Comparison of ENCODE assay signal across 12 mouse cellular contexts in the genomic region with DNA sequence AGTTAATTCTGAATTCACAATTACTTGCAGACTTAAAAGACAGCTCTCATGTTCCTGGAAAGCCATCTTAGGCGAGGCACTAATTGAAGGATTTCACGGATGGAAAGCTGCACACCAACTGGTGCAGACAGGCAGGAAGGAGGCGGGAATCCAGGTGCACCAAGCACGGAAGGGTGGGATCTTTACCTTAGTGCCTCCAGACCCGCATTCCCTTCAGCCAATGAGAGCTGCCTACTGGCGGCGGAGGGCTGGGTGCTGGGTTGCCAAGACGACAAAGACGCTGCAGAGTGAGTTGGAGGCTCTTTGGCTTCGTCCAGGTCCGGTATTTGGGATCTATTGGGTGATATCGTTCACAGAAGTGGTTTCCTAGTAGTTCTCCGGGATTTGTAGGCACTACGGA. TPM values are rescaled to one million over a fixed set of nuclear protein-coding genes. Genes with fewer than 3 reads are reported as not detected.
A peak's percentile ranks its signal among the peaks of the same experiment; 100 is the strongest.
DNase-seq lines count a peak whose midpoint lies in the region; ATAC-seq lines count a peak whose summit lies in the region.
"Had no signal": no experiment of that assay in that cellular context is flagged by ENCODE, and none has a peak within 500 bp of the region (broad histone marks: within the 10 kb centered on the region; RNA-seq: fewer than 3 reads in every experiment).

A gene (plus strand): TSS at position 315 of the 400 bp plus-strand sequence.

- H3K4me3 ChIP-seq in limb, embryonic 12.5 days (replicated peaks): no peak within 1 kb of the TSS
- no peak within 1 kb of the TSS for H3K4me3 ChIP-seq in stomach, embryonic 16.5 days (replicated peaks; ENCODE audit: low read length)

- no peak within 1 kb of the TSS for H3K27ac ChIP-seq in limb, embryonic 12.5 days
- no peak within 1 kb of the TSS for H3K27ac ChIP-seq in stomach, embryonic 16.5 days (ENCODE audit: low read length)

- peaks cover 18% of the 10 kb centered on the region for H3K27me3 ChIP-seq in limb, embryonic 12.5 days
- no peaks in the 10 kb centered on the region; the same call in 1 of the 2 replicates for H3K27me3 ChIP-seq in stomach, embryonic 16.5 days (ENCODE audit: control insufficient read depth, insufficient read depth, low read length)

- peak within 1 kb of the TSS; percentile 42 for H3K4me2 ChIP-seq in limb, embryonic 12.5 days
- H3K4me2 ChIP-seq in stomach, embryonic 16.5 days (ENCODE audit: low read depth, low read length): peak within 1 kb of the TSS; percentile 28

- H3K9ac ChIP-seq in limb, embryonic 12.5 days (replicated peaks): no peak within 1 kb of the TSS
- peak within 1 kb of the TSS; percentile 4; the same call in 1 of the 2 replicates for H3K9ac ChIP-seq in stomach, embryonic 16.5 days (ENCODE audit: low read length)

- peak; percentile 37 for DNase-seq in embryo, embryonic 10 days (ENCODE audit: low spot score)
- no peak for DNase-seq in embryo, embryonic 9.5 days (ENCODE audit: extremely low spot score)
- DNase-seq in right cerebral cortex, postnatal 14 days: peak; percentile 34
- DNase-seq in right cerebral cortex, postnatal 10 days (ENCODE audit: low spot score in 2 of 2): no peak
- DNase-seq in layer of hippocampus, postnatal 10 days (ENCODE audit: low spot score in 2 of 2): no peak
- DNase-seq in gastrocnemius, postnatal 4 days (ENCODE audit: low spot score in 2 of 2): no peak
- DNase-seq: cerebellum, adult 9-11 months; right cerebral cortex, postnatal 4 days had no signal

- peaks cover 6% of the 10 kb centered on the region; the same call in 1 of the 2 replicates for H3K4me1 ChIP-seq in limb, embryonic 12.5 days (replicated peaks)
- peaks cover 4% of the 10 kb centered on the region; the same call in 1 of the 2 replicates for H3K4me1 ChIP-seq in stomach, embryonic 16.5 days (ENCODE audit: control insufficient read depth, insufficient read depth, low read length)

- no peaks in the 10 kb centered on the region for H3K36me3 ChIP-seq in limb, embryonic 12.5 days
- H3K36me3 ChIP-seq in stomach, embryonic 16.5 days (ENCODE audit: control insufficient read depth, insufficient read depth, low read length): no peaks in the 10 kb centered on the region

- 9% methylated on average over 14 of the region's 14 CpGs for WGBS in limb, embryonic 12.5 days
- WGBS in stomach, embryonic 16.5 days: 7% methylated on average over 14 of the region's 14 CpGs

- 0 out of 2 replicates have a peak, but pooled peaks have one; percentile 39 for ATAC-seq in limb, embryonic 12.5 days (ENCODE audit: insufficient number of reproducible peaks, insufficient read depth, low FRiP score, low TSS enrichment, low read depth)
- no peak; the same call in 1 of the 2 replicates for ATAC-seq in stomach, embryonic 16.5 days (ENCODE audit: insufficient read depth, low FRiP score)

- no peaks in the 10 kb centered on the region for H3K9me3 ChIP-seq in limb, embryonic 12.5 days
- H3K9me3 ChIP-seq in stomach, embryonic 16.5 days (replicated peaks; ENCODE audit: control insufficient read depth, low read length): no peaks in the 10 kb centered on the region

RNA-seq across cellular contexts. Expression of the gene that starts here (rescaled TPM):
- polyA plus RNA-seq in limb, embryonic 12.5 days (2016; fragmentation: Nextera tagmentation; extraction: Ambion mirVana): not detected in 2 replicates
- polyA plus RNA-seq in stomach, embryonic 16.5 days (2015; fragmentation: Nextera tagmentation; extraction: Ambion mirVana): 0.27 and 0.32 TPM in 2 replicates
- under 1 TPM; 0.65 to 0.89 TPM for total RNA-seq in layer of hippocampus, postnatal 10 days (2021)
- not detected for total RNA-seq in gastrocnemius, postnatal 4 days (2021)
- total RNA-seq: hematopoietic stem cell, adult 5-6 weeks; megakaryocyte progenitor cell, adult 5-6 weeks had no signal

Comparison
In these comparisons a context has a peak if more than half of its experiments do, and no peak if none do; other contexts are left out.
1. DNase-seq: peak in embryo, embryonic 10 days (single experiment) and right cerebral cortex, postnatal 14 days (single experiment); none in embryo, embryonic 9.5 days (single experiment), right cerebral cortex, postnatal 10 days (0 of 2), layer of hippocampus, postnatal 10 days (0 of 2) and gastrocnemius, postnatal 4 days (0 of 2).
2. Peak in ATAC-seq and H3K4me2 ChIP-seq in limb, embryonic 12.5 days; RNA of the gene not detected or under 1 TPM.